Mouse (Mus musculus) adrenal gland, postnatal 25 days (tissue): ENCODE results near the gene Mlf2. TPM values are rescaled to one million over a fixed set of nuclear protein-coding genes. Genes with fewer than 3 reads are reported as not detected.
A peak's percentile ranks its signal among the peaks of the same experiment; 100 is the strongest.
"Not testable (repeated sequence)": the region's sequence is repeated elsewhere in the genome, so short reads cannot be mapped to it uniquely, and the experiment has no call there.

Experiments used
- DNase-seq: peaks from one replicate; pipeline ENCODE4 v3.0.0; 2021; ENCODE audit warnings: mixed read lengths
- long read RNA-seq: library from polyadenylated mRNA; stranded (forward); transcript quantifications from one replicate; pipeline ENCODE4 v2.0.0, GENCODE M21; 2021
- total RNA-seq: library from RNA; stranded (reverse); gene quantifications from 2 replicates; pipeline ENCODE4 v1.2.3, GENCODE M21; 2021

The Mlf2 gene
- 271 and 277 TPM in 2 replicates for total RNA-seq
- long read RNA-seq, transcript Mlf2-202 (9 exons, 1,475 nt), result major isoform, 221 of 294 reads
- long read RNA-seq, transcript Mlf2-201 (9 exons, 1,451 nt), result minor isoform, 11 of 294 reads
- long read RNA-seq, partial matches to known transcripts, result 41 of 294 reads
- long read RNA-seq, other reads (novel, unspliced or antisense), result 21 of 294 reads

DNA sequence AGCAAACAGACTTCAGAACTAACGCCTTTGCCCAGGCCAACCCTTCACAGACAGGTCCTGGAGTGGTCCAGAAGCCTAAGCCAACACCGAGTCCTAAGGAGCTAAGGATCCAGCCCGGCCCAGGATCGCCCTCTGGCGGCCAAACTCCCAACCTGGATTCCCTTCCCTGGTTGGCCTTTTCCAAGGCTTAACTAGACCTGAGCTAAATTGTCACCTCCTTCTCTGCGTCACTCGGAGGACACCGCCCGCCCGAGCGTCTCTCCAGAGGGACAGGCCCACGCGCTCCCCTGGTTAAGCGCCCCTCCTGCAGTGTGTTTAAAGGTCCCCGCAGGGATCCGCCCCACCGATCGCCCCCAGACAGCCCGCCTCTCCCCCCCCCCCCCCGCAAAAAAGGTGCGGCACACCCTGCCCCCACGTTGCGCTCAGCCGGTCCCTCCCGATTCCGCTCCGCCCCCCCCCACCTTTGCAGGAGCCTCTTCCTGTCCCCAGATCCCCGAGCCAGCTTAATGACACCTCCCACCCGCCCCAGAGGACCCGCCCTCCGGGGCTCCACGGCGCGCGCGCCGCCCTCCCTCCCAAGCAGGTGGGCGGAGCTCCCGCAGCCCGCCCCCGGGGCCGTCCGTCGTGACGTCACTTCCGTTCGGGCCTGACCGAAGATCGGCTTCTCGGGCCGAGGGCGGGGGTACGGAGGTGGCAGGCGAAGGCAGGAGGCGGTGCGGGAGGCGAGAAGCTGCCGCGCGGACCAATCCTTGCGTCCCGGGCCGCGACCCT is at the start of gene Mlf2:
Gene Mlf2 (plus strand): TSS at position 633 of the 771 bp plus-strand sequence.
- peak; percentile 99 for DNase-seq

DNA sequence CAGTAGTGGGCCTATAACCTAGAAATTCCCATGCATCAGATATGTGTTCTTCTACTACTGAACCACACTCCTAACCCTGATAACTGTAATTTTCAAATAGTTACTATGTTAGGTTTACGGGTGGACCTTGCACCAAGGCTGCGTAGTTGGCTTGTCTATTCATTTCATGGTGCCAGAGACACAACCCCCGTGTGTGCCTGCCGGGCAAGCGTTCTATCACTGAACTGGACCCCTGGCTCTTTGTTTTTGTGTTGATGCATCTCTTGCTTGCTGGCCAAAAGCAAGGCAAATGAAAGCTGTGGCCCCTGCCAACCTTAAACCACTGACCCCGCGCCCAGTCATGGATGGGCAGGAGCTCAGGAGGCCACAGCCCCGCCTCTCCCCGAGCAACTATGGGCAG is 49.4 kb upstream of the Mlf2 start:
- no peak for DNase-seq

DNA sequence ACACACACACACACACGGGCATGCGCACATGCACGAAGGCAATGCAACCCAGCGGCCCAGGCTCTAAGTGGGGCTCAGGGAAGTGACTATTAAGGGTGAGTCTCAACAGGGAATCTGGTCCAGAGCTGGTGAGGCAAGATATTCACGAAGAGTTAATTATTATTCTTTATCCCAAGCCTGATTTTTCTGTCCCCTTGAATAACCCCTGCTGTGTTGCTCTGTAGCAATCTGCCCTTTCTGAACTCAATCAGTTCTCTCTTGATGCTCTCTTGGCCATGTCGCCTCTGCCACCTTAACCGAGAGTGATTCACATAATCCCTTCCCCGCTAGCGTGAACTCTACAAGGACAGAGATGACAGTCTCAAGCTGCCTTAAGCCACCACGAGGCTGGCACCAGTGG is 47.8 kb upstream of the Mlf2 start:
- no peak for DNase-seq

DNA sequence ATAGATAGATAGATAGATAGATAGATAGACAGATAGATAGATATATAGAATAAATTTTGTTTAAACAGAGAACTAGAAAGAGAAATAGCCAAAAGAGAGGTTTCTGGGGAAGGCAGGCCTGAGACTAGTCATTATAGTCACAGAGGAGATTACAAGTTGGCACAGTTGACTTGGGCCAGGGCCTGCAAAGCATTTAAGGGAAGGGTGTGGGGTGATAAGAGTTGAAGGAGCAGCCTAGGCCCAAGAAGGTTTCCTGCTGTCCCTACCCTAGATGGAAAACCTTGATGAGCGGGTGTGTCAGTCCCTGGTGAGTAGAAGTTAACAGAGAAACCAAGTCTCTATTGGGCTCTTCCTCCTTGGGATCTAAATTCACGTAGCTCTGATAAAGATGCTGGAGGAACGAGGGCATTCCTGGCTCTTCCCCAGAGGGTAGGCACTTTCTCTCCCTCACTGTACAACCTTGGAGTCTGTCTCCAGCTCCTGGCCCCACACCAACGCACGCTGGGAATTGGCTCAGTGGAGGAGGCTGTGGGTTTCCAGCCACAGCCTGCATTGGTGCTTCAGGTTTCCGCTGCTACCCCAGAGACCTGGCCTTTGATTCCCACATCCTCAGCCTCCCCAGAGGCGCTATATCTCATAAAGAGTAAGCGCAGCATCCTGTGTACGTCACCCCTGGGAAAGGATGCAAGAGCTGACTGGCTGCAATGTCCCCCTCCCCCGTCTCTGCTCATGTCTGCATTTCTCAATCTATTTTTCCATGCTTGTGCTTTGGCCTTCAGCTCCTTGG is 46.3 kb upstream of the Mlf2 start:
- DNase-seq, result no peak

DNA sequence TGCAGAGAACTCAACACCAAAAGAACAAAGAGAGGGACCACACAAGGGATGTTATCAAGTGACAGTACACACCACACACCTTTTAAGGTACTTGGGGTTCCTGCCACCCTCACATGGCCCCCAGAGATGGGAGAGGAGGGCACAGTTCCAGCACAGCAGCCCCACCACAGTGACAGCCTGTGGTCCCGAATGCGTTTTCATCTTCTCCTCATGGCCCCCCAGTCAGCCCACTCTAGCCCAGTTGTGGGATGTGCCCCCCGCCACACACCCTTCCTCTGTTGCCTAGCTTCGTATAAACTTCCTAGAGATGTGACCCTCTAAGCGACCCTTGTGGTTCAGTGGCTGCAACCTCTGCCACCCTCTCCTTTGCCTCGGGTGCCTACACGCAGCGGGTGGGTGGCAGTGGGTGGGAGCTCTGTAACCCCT is 45.2 kb upstream of the Mlf2 start:
- DNase-seq, result no peak

DNA sequence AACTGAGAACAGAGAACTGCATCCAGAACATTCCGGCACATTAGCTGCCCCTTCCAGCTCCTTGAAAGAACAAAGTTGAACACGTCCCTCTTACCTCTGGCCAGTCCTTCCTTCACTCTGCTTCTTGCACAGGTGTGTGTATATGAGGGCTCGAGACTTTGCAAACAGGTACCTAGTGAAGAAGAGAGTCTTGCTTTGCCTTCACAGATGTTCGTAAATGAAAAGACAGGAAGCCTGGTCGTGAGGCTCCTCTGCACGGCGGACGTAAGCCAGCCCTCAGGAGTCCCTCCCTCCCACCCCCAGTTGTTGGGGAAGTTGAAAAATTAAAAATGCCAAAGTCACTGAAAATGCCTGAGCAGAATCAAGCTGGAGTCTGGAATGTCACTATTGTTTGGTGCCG is 43.2 kb upstream of the Mlf2 start, which contains the start of gene Cd4:
Gene Cd4 (minus strand): TSS at position 236 of the 400 bp plus-strand sequence.
- no peak for DNase-seq

DNA sequence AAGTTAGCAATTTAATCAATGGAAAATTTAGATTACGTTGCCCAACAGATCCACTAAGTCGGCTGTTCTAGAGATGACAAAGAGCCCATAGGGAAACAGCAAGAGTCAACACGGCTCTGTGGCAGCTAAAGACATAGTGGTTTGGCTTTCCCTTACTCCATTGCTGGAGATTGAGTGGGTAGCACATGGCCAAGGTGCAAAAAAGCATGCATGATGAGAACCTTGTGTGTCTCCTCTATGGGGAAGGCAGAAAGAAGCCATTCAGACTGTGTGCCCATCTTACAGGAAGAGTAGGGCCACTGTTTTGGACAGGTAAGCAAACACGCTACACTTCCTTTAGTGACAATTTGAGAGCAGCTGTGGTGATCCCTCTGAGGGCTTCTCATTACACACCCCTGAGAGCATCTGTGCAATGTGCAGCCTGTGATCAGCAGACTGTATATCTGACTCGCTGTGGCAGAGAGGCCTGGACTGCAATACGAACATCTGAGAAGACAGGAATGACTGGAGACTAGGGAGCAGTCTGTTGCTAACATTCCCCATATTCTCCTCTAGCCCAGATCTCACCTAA is 42.5 kb upstream of the Mlf2 start:
- DNase-seq, result no peak

DNA sequence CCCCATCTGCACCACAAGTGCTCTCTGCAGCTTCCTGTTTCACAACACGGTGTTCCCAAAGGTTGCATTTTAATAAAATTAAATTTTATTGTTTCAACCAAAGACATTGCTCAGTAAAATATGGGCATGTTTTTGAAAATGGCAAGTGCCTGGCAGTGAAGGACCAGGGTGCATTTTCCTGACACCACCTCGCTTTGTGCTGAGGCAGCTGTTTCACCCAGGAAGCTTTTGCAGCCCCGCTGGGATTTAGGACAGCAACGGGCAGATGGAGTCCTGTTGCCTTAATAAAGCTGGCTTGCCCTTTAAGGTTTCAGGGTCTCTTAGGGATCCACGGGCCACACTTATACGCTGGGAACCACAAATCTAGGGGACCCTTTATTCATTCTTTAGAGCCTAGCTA is 40.2 kb upstream of the Mlf2 start:
- DNase-seq, result no peak

DNA sequence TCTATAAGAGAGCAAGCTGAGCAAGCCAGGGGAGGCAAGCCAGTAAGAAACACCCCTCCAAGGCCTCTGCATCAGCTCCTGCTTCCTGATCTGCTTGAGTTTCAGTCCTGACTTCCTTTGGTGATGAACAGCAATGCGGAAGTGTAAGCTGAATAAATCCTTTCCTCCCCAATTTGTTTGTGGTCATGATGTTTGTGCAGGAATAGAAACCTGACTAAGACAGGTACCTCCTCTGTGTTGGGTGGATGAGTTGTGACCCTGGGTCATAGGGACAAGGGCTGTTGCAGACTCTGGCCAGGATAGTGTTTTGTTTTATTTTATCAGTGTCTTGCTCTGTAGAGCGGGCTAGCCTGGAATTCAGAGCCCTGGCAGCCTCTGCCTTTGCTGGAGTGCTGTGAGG is 37.1 kb upstream of the Mlf2 start:
- DNase-seq, result not testable (repeated sequence)

DNA sequence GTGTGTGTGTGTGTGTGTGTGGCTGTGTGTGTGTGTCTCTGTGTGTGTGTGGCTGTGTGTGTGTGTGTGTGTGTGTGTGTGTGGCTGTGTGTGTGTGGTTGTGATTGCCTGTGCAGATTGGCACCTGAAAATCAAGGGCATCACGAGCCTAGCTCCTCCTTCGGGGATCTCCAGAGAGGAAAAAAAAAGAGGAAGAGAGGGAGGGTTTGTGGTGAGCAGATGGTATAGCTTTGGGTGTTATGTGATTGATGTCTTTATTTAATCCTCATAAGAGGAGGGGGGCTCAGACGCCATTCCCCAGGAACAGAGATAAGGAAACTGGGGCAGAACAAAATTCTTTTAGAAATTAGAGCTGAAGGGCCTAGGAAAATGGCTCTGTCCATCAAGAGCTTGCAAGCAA is 32.8 kb upstream of the Mlf2 start:
- no peak for DNase-seq

DNA sequence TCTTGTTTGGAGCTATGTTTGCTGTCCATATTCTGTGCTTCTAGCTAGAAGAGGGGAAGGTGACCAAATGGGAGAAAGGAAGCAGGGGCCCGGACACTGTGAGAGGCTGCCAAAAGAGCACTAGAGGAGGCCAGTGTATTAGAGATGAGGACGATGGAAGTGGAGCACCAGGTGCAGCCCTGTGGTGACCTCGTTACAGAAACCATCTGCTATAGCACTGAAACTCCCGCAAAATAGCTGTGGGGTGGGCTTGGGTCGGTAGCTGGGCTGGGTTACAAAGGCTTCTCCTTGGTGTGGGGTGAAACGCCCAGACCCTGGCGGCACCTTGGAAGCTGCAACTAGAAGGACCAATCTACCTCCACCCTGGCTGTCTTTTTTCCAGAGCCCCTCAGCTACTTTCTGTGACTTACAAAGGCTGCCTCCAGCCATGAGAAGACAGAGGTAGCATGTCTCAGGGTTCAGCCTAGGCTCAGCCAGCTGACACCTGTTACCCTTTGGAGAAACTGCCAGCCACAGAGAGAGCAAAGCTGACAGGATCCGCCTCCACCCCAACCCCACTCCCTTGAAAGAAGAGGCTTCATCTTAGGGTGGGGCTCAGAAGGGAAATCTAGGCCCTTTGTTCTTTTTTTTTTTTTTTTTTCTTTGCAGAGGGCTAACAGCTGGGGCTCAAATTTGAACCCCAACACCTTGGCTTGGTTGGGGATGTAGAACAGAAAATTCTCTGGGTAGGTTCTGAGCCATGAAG is 31.0 kb upstream of the Mlf2 start:
- DNase-seq, result no peak

DNA sequence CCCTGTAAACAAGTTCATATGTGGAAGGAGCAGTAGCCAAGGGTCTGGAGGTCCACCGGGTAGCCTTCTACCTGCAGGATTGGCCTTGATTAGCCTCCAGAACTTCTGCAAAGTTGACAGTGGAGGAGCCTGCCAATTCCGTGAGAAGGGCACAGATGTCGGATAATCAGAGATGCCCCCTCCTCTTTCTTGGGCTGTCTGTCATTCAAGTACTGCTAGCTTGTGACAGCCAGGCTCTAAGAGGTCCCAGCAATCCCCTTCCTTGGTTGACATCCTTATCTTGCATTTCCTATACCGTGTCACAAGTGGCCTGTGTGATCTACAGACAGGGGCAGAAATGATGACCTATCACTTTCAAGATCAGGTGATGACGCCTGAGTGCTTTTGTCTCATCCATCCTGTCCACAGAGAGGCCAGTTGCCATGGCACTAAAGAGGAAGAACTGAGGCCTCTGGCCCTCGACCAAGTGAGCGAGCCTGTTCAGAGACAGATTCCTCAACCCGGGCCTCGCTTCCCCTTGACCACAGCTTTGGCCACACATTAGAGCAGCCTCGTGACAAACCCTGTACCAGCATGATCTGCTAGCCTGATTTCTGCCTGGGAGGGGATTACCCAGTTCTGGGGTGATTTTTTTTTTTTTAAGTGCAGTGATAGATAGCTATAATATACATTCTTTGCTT is 30.2 kb upstream of the Mlf2 start:
- no peak for DNase-seq

DNA sequence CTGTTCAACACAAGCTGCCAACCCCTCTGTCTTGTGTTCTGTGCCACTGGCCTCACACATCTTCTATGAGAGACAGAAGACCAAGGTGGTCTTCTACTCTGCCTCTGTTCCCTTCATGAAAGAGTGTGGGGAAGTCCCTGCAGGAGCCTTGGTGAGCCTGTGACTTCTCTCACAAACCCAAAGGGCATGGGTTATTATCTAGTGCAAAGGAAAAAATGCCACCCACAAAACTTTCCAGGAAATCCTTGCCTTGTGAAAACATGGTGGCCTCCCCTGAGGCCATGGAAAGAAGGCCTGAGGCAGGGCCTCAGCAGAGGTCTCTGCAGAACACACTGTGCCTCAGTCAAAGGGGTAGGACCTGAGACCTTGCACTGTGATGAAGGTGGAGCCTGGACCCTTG is 29.3 kb upstream of the Mlf2 start:
- DNase-seq, result no peak

DNA sequence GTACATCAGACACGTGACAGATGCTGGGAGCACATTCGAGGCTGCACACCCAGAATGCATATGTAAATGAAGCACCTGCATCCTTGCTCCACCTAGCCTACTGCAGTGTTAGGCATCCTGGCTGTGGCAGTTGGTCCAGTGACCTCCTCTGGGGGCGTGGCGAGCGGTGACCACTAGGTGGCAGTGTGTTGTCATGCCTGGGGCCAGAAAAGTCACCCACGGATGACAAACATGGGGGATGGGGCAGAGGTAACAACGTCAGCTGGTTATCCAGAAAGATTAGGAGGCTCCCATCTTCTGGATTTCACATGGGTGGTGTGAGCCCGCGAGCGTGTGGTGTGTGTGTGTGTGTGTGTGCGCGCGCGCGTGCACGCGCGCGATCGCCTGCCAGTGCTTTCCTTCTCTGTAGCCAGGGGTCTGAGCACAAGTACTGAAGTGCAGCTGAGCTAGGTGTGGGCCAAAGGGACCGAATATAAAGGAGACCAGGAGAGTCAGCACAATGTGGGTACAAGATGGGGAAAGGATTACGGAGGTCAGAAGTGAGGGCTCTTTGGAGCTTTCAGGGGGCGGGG is 27.5 kb upstream of the Mlf2 start:
- peak; percentile 97 for DNase-seq

DNA sequence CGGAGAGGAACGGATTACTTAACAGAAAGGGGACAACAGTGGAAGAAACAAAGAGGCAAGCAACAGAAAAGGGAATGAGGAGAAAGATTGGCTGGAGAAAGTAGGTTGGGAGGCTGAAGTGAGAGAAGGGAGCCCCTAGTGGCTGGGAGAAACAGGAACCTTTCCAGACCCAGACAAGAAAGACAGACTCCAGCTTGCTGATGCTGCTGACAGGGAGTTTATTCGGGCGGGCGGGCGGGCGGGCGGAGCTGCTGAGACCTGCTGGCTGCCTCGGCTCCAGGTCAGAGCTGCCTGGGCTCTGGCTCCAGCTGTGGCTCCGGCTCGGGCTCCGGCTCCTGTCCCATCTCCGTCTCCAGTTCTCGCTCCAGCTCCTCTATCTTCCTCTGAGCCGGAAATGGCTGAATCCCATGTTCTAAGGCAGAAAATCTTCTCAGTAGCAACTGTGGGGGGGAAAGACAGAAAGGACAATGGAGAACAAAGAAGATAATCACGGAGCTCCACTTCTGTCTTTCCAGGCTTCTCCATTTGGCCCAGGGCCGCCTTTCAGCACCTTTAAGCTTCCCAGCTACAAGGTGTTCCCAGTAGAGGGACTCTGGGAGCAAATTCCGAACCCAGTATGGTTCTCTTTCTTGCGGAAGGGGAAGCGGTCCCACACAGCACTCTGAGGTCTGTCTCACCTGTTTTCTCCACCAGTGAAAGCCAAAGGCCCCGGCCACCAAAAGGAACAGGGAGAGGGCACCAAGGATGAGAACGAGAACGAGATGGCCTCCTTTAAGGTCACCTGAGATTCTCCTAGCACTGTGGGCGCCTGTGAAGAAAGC is 26.8 kb upstream of the Mlf2 start:
- peak; percentile 37 for DNase-seq

DNA sequence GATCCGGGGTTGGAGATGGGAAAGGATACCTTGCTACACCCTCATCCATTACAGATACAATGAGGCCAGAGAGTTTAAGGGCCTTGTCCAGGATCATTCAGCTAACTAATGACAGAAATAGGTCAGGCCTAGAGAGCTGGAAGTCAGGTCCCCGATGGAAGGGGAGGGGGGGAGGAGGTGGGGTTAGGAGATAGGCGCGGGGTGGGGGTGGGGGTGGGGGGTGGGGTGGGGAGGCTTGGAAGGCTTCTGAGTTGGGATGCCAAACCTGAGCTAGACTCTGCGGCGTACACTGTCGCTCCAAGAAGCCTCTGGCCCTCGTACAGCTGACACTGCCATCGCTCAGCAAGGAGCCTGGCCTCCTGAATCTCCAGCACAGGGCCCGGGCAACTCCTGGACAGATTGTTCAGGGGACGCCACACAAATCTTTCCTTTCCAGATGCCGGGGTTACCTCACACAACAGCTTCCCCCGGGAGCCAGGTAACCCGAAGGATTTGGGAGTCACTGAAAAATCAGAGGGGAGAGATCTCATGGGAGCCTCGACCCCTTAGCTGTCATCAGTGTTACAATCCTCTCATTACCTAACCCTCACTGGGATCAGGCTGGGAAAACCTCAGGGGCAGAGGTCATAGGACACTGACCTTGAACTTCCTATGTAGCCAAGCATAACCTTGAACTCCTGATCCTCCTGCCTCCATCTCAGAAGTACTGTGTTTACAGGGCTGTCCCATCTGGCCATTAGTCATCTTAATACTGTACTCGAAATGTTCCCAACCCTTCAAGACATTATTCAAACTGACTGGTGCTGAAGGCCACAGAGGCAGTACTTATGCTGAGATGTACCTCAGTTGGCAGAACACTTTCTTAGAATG is 26.0 kb upstream of the Mlf2 start:
- no peak for DNase-seq

DNA sequence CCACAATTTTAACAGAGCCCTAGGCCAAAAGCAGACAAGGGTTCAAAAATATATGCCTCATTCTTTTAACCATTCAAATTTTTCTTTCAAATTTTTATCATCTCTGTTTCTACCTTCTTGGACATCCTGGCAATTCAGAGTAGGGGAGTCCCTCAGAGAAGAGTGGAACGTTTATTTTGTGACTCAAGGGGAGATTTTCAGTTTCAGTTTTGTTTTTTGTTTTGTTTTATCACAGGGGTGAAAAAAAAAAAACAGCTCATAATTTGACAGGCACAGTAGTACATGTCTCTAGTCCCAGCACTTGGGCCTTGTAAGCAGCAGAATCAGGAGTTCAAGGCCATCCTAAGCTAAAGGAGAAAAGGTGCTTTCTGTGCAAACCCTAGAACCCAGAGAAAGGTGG is 23.4 kb upstream of the Mlf2 start:
- DNase-seq, result no peak

DNA sequence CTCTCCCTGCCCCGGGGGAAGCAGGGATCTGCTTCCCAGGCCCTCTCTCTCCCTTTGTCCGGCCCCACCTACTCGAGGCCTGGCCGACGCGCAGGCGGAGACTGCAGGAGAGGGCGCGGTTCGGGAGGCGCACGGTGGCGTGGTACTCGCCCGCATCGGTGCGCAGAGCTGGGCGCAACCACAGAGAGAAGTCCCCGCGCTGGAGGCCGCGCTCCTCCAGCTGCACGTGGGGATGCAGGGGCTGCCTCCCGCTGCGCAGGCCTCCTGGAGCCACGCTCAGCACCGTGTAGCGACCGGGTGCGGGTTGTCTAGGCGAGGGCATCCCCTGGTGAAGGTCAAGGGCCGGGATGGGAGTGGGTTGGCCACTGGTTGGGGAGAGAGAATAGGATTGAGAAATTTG is 21.2 kb upstream of the Mlf2 start:
- no peak for DNase-seq

DNA sequence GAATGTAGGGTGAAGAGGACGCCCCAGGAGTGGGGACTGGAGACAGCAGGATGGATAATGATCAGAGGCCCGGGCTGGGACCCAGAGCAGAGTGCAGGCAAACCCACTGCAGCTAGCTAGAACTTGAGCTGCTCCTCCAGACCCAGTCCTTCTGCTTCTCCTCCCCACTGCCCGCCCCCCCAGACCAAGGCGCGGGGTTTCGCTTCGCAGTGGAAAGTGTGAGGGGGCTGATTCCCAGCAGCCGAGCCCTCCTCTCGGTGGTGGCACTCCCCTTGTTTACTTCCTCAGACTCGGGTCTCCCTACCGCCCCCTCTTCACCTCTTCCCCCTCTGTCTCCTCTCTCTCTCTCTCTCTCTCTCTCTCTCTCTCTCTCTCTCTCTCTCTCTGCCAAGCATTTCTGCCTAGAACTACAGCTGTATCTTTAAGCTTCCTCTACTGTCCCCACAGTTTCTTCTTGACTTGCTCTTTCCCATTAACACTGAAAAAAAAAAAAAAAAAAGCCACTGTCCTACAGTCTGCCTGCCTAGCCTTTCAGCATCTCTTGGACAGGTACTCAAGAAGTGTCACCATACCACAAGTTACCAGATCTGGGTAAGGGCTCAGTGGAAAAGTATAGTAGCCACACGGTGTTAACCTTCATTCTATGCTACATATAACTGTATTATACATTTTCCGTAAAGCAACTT is 19.5 kb upstream of the Mlf2 start, which contains the start of gene Lag3:
Gene Lag3 (minus strand): TSS at position 173 of the 686 bp plus-strand sequence.
- DNase-seq, result no peak
